Mouse (Mus musculus): ENCODE results near the gene Upf3b. TPM values are rescaled to one million over a fixed set of nuclear protein-coding genes. Genes with fewer than 3 reads are reported as not detected.

Upf3b gene
- 11.3 TPM for polyA plus RNA-seq (2017; shearing (Covaris generic))

DNA sequence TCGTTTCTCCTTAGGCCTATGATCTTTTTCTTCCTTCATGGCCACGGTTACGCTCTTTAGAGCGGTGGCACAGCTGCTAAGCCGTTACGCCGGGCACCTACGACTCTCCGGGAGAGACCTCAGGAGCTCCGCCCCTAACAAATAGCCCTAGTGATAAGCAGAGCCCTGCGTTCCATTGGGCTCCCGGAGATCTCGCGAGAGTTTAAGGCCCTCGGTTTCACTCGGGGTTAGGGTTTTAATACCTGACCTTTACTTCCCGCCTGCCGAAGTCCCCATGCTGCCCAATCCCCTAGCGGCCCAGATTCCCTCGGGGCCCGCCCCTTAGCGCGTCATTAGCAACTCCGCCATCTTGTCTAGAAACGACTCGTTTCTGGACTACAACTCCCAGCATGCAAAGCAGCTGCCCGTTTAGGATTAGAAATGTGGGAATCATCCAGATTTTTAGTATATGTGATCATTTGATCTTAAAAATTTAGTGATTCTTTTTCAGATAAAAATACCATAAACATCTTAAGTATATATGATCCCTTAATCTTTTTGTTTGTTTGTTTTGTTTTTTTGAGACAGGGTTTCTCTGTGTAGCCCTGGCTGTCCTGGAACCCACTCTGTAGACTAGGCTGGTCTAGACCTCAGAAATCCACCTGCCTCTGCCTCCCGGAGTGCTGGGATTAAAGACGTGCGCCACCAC is at the start of gene Upf3b:
Gene Upf3b (minus strand): TSS at position 130 of the 688 bp plus-strand sequence.

GRCm38 (mm10) chrX:37126671-37127358 is 16.7 kb upstream of the Upf3b start, which contains the start of gene Nkap:
Nkap (plus strand) TSS chrX:37126795.

DNA sequence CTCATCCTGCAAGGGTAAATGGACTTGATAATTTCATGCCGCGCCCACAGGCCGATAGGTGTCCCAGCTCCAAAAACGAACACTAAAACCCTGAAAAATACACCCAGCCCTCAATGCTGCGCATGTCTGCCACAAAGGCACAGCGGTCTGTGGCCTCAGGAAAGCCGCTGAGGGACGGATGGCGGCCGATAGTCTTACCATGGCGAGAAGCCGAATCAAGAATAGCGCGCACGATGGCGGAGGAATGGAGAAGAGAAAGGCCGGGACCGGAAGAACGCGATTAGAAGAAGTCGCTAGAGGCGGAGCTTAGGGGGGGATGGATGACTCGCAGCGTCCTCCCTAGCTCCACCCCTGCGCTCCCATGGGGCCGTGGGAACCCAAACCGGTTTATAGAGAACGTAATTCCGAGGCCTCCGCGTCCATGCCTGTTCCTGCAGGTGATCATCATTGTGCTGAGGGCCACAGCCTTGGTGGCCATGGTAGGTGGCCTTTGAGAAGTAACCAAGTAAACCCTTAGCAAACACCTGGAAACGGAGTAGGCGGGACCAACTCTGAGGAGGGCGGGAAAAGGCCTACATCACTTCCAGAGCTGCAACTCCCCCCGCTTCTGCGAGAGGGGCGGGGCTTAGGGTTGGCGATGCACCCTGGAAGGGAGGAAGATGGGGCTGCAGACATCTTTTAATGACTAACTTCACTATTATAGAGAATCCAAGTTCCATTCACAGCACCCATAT is 25.0 kb downstream of the Upf3b start, which contains the start of gene Rpl39:
Gene Rpl39 (minus strand): TSS at position 476 of the 734 bp plus-strand sequence.

GRCm38 (mm10) chrX:37048066-37048889 is 61.8 kb downstream of the Upf3b start, which contains the start of gene Sowahd:
Sowahd (plus strand) TSS chrX:37048845.

Other genes starting within 250 kb of the Upf3b start
- 142 TPM for gene Ube2a, start 236.4 kb downstream of the Upf3b start, polyA plus RNA-seq (2017; shearing (Covaris generic))
- gene C330007P06Rik, start 236.2 kb downstream of the Upf3b start, polyA plus RNA-seq (2017; shearing (Covaris generic)) = 23.9 TPM
- 2.4 TPM for gene Nkrf, start 207.4 kb downstream of the Upf3b start, polyA plus RNA-seq (2017; shearing (Covaris generic))
- 131 TPM for gene Sept6, start 118.5 kb downstream of the Upf3b start, polyA plus RNA-seq (2017; shearing (Covaris generic))
- gene Sowahd, start 61.5 kb downstream of the Upf3b start, polyA plus RNA-seq (2017; shearing (Covaris generic)) = not detected
- 478 TPM for gene Rpl39, start 24.9 kb downstream of the Upf3b start, polyA plus RNA-seq (2017; shearing (Covaris generic))
- 18.2 TPM for gene Nkap, start 16.5 kb upstream of the Upf3b start, polyA plus RNA-seq (2017; shearing (Covaris generic))
- not detected for gene Akap14, start 58.5 kb upstream of the Upf3b start, polyA plus RNA-seq (2017; shearing (Covaris generic))
- gene Ndufa1, start 80.8 kb upstream of the Upf3b start, polyA plus RNA-seq (2017; shearing (Covaris generic)) = 169 TPM
- gene Rnf113a1, start 80.9 kb upstream of the Upf3b start, polyA plus RNA-seq (2017; shearing (Covaris generic)) = 3.3 TPM
- gene Gm9, start 100.7 kb upstream of the Upf3b start, polyA plus RNA-seq (2017; shearing (Covaris generic)) = not detected
- gene Rhox1, start 111.9 kb upstream of the Upf3b start, polyA plus RNA-seq (2017; shearing (Covaris generic)) = not detected
- not detected for gene Rhox2a, start 134.7 kb upstream of the Upf3b start, polyA plus RNA-seq (2017; shearing (Covaris generic))
- gene Rhox3a, start 139.6 kb upstream of the Upf3b start, polyA plus RNA-seq (2017; shearing (Covaris generic)) = not detected
- not detected for gene Rhox4a, start 155.0 kb upstream of the Upf3b start, polyA plus RNA-seq (2017; shearing (Covaris generic))